Mouse (Mus musculus) C2C12 (cell line): ENCODE data around the gene 1110051M20Rik.

Experiments
- CTCF ChIP-seq: IDR thresholded peaks from one replicate; pipeline ENCODE4 v1.5.1; 2011; ENCODE audit not compliant: control insufficient read depth, insufficient read depth, insufficient read length
- MYOG ChIP-seq: IDR thresholded peaks from one replicate; pipeline ENCODE4 v1.6.1; 2011; ENCODE audit not compliant: control insufficient read depth, insufficient read length; ENCODE audit errors: extremely low read depth
- USF1 ChIP-seq: IDR thresholded peaks from one replicate; pipeline ENCODE4 v1.6.1; 2011; ENCODE audit warnings: low read depth, mild to moderate bottlenecking, control low read depth, moderate library complexity

GRCm38 (mm10) chr2:91324761-91325421, 119.6 kb downstream of the 1110051M20Rik start:
- TF ChIP-seq CTCF (no peak), MYOG (no peak), USF1 (no peak)
